Mouse (Mus musculus): ENCODE data around the gene Adcy7. TPM values are rescaled to one million over a fixed set of nuclear protein-coding genes. Genes with fewer than 3 reads are reported as not detected.

Gene Adcy7
- total RNA-seq, 2 experiments from 2014 or later, result 1.9 to 3.0 TPM

GRCm38 (mm10) chr8:88301589-88302437 lies 29.6 kb downstream of the Adcy7 start:
- DNase-seq, result no peak

- DNase-seq, result no peak
These were observed 33.6 kb downstream of the Adcy7 start for GRCm38 (mm10) chr8:88305814-88306213.

GRCm38 (mm10) chr8:88306511-88306910 lies 34.3 kb downstream of the Adcy7 start:
- no peak for DNase-seq

GRCm38 (mm10) chr8:88307736-88308135 lies 35.5 kb downstream of the Adcy7 start:
- no peak for DNase-seq

DNA sequence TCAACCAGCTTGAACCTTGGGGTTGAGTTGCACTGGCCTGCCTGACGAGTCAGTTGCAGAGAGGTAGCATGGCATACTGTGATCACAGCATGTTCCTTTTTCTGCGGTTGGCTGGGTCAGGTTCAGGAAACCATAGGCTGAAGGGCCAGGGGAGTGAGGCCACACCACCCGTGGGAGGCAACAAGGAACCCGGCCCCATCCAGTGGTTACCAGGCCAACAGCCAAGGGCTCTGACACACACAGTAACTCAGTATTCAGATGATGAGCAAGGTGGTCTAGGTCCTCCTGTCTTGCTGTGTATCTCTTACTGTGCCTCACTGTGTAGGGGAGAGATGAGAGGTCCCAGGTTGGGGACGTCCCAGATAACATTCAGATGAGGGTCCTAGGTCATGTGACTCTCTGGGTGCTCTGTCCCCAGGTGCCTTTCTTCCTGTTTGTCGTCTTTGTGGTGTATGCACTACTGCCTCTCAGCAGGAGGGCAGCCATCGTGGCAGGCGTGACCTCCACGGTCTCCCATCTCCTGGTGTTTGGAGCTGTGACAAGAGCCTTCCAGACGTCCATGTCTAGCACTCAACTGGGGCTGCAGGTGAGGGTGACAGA lies 37.2 kb downstream of the Adcy7 start:
- DNase-seq, result no peak

DNA sequence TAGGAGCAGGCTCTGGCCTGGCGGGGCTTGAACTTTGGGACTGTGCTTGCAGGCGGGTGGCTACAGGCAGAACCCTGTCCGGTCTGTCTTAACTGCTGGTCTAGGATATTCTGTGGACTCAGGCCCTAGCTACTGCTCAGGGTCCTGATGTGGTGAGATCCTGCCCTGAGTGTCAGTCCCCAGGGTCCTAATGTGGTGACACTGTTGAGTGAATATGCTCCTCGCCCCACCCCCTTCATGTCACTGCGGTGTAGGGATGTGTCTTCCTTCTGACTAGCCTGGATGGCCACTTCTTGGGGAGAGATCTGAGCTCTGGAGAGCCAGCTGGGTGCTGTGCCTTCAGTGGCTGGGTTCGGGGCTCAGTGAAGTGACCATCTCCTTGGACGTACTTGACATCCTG lies 37.7 kb downstream of the Adcy7 start:
- no peak for DNase-seq

DNA sequence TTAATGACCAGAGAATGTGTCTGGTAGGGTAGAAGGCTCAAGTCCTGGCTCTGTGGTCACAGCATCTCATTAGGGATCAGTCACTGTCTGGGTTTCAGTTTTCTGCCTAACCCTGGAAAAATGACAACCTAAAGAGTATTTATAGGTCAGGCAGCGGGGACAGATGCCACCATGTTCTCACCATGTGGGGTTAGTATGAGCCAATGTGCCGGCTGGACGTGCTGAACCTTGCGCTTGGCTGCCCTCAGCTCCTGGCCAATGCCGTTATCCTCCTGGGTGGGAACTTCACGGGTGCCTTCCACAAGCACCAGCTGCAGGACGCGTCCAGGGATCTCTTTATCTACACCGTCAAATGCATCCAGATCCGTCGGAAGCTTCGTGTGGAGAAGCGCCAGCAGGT lies 38.1 kb downstream of the Adcy7 start:
- DNase-seq, result no peak

DNA sequence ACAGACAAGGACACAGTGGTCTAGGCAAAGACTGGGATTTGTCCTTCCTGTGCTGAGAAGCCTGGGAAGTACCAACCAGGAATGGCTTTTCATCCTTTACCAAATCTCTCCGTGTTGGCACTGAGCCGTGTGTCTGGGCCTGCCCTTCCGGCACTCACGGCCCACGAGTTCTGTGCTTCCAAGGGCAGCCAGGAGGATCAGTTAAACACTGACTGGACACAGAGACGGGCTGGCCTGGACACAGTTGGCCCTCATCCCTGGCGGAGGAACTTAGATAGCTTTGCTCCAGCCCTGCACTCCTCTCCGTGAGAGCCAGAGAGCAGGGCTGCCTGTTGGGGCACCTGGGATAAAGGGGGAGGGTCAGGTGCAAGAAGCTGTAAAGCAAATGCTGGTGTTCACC lies 40.8 kb downstream of the Adcy7 start:
- DNase-seq, result no peak

DNA sequence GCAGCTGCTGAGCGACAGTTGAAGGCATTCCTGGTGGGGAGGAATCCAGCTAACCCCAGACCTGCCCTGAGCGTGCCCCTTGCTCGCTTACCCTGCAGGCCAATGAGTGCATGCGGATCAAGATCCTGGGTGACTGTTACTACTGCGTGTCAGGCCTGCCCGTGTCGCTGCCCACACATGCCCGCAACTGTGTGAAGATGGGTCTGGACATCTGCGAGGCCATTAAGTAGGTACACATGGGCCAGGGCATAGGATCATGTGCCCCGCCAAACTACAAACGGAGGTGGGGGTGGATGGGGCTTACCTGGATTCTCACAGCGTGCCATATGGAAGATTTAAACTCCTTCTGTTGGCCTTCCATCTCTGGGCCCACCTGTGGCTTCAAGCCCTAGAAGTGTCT lies 41.8 kb downstream of the Adcy7 start:
- DNase-seq, result no peak

DNA sequence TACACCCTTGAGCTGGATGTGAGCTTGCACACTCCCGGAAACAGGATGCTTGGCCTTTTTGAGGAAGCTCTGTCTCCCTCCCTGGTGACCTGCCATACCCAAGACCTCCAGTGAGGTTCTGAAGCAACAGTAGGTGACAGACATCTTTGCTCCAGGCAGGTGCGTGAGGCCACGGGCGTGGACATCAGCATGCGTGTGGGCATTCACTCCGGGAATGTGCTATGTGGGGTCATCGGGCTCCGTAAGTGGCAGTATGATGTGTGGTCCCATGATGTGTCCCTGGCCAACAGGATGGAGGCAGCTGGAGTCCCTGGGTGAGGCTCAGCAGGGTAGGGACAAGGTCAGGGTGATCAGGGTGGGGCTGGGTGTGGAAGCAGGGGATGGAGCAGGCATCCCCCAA lies 43.1 kb downstream of the Adcy7 start:
- DNase-seq, result no peak

GRCm38 (mm10) chr8:88316139-88316931 lies 44.1 kb downstream of the Adcy7 start:
- peak; percentile 24 to 32 for DNase-seq

- DNase-seq, result no peak
These were observed 45.1 kb downstream of the Adcy7 start for GRCm38 (mm10) chr8:88317341-88317740.

- DNase-seq, result no peak
These were observed 45.9 kb downstream of the Adcy7 start for GRCm38 (mm10) chr8:88318151-88318550.

- no peak for DNase-seq
These were observed 47.9 kb downstream of the Adcy7 start for GRCm38 (mm10) chr8:88320134-88320533.

GRCm38 (mm10) chr8:88321387-88321786 lies 49.2 kb downstream of the Adcy7 start:
- DNase-seq, result no peak

GRCm38 (mm10) chr8:88323523-88323922 lies 51.3 kb downstream of the Adcy7 start:
- DNase-seq, result no peak

DNA sequence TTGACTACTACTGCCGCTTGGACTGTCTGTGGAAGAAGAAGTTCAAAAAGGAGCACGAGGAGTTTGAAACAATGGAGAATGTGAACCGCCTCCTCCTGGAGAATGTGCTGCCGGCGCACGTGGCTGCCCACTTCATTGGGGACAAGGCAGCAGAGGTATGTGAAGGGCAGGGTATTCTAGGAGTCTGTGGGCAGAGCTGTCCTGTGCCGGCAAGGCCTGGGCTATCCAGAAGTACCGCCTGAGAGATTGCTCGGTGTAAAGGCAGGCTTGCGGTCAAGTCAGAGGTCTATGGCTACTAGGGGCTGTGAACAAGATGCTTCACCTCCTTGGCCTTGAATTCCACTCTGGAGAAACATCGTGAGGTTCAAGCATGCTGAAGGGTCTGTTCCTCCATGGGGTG lies 52.6 kb downstream of the Adcy7 start:
- no peak for DNase-seq

DNA sequence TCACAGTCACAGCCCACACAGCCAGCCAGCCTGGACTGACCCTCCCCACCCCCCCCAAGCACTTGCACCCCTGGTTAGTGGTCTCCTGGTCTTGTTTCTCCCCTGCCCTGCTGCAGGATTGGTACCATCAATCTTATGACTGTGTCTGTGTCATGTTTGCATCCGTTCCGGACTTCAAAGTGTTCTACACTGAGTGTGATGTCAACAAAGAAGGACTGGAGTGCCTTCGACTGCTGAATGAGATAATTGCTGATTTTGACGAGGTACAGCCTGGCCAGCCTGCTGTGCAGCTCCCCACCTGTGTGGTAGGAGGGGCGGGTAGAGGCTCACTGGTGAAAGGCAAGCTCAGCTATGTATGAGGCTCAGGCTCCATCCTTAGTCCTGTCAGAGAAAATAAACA lies 53.0 kb downstream of the Adcy7 start:
- no peak for DNase-seq

DNA sequence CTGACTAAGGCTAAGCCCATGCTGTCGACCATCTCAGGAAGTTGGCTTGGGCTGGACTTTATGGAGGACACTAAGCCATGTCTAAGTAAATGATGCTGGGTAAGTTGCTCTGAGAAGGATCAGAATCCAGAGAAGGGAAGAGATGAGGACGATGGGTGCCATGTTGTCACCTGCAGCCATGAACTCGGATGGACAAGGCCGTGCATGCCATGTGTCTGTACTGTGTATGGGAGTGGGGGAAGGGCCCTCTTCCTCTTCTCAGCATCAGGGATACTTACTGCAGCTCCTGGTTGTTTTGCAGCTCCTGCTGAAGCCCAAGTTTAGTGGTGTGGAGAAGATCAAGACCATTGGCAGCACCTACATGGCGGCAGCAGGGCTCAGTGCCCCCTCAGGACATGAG lies 53.6 kb downstream of the Adcy7 start:
- DNase-seq, result no peak

GRCm38 (mm10) chr8:88326328-88326727 lies 54.1 kb downstream of the Adcy7 start:
- no peak for DNase-seq

DNA sequence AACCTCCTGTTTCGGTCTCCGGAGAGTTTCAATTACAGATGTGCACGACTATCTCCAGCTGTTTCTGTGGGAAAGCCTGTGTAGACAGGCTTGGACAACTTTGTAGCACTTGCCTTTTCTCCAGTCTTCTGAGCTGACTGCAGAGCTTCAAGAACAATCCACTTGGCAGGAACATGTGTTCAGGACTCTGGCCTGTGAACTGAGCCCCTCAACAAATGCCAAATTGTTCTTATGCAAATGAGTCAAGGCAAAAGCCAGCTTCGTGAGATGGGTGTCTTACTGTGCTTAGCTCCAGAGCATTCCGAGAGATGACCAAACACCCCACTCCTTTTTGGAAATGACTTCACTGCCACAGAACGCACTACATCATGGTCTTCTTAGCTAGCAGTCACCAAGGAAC lies 56.5 kb downstream of the Adcy7 start:
- DNase-seq, result no peak

DNA sequence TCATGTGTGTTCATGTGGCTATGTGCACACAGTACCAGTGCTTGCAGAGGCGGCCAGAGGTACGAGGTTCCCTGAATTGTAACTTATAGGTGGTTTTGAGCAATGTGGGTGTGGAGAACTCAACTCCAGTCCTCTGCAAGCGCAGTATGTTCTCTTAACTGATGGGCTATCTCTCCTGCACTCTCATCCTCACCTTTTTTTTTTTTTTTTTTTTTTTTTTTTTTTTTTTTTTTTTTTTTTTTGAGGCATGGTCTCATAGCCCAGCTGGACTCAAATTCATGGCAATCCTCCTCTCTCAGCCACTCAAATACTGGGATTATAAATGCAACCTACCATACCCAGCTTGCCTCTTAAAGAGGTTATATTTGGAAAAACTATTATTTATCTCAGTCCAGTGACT lies 58.6 kb downstream of the Adcy7 start:
- DNase-seq, result no peak

- DNase-seq, result no peak
These were observed 62.2 kb downstream of the Adcy7 start for GRCm38 (mm10) chr8:88334384-88334783.

Data from layer of hippocampus, postnatal 36 days (tissue).